8 mouse cellular contexts compared by ENCODE assay signal in genomic region chr2:173264467-173265128, GRCm38 (mm10). TPM values are rescaled to one million over a fixed set of nuclear protein-coding genes. Genes with fewer than 3 reads are reported as not detected.
A peak's percentile ranks its signal among the peaks of the same experiment; 100 is the strongest.
DNase-seq lines count a peak whose midpoint lies in the region; ATAC-seq lines count a peak whose summit lies in the region.

No protein-coding gene starts in this region.

- H3K27me3 ChIP-seq in embryonic facial prominence, embryonic 15.5 days, result no peaks in the 10 kb centered on the region
- no peaks in the 10 kb centered on the region for H3K27me3 ChIP-seq in intestine, embryonic 14.5 days (replicated peaks; ENCODE audit: control insufficient read depth, insufficient read depth, low read length)
- H3K27me3 ChIP-seq in splenic B cell, adult 2 months (ENCODE audit: control insufficient read depth, insufficient read depth, low read length, poor library complexity, severe bottlenecking), result no peaks in the 10 kb centered on the region

- no peaks in the 10 kb centered on the region for H3K9me3 ChIP-seq in embryonic facial prominence, embryonic 15.5 days (replicated peaks)
- H3K9me3 ChIP-seq in intestine, embryonic 14.5 days (ENCODE audit: control insufficient read depth, low read length), result no peaks in the 10 kb centered on the region

- no peak overlapping the region for H3K4me3 ChIP-seq in embryonic facial prominence, embryonic 15.5 days (replicated peaks)
- no peak overlapping the region for H3K4me3 ChIP-seq in intestine, embryonic 14.5 days (ENCODE audit: low read depth, low read length)

- peak; percentile 33 for DNase-seq in adrenal gland, postnatal 25 days
- DNase-seq in adrenal gland, postnatal 36 days, result no peak
- DNase-seq in A20 (ENCODE audit: low read depth, low spot score), result peak; percentile 82
- no peak for DNase-seq in intestine, embryonic 14.5 days (ENCODE audit: low spot score)
- peak; percentile 63 for DNase-seq in splenic B cell, adult 2 months (ENCODE audit: low read depth, low spot score)
- DNase-seq in layer of hippocampus, adult 9-11 months, result no peak

- no peak overlapping the region for H3K9ac ChIP-seq in embryonic facial prominence, embryonic 15.5 days
- no peak overlapping the region for H3K9ac ChIP-seq in intestine, embryonic 14.5 days (ENCODE audit: low read length)

- 0 out of 2 replicates have a peak, but pooled peaks have one; percentile 21 for ATAC-seq in embryonic facial prominence, embryonic 15.5 days (ENCODE audit: insufficient number of reproducible peaks, low FRiP score, low TSS enrichment, low read depth)
- ATAC-seq in intestine, embryonic 14.5 days (replicated peaks; ENCODE audit: low FRiP score, low TSS enrichment, low read depth), result peak; percentile 16
- ATAC-seq in megakaryocyte, adult 5-6 weeks (ENCODE audit: poor library complexity, severe bottlenecking), result peak; percentile 27; the same call in 1 of the 2 replicates

- 33% methylated on average over 13 of the region's 13 CpGs for WGBS in embryonic facial prominence, embryonic 15.5 days
- 25% methylated on average over 12 of the region's 13 CpGs for WGBS in intestine, embryonic 14.5 days

- H3K4me1 ChIP-seq in embryonic facial prominence, embryonic 15.5 days, result peaks cover 89% of the 10 kb centered on the region
- peaks cover 66% of the 10 kb centered on the region for H3K4me1 ChIP-seq in intestine, embryonic 14.5 days (replicated peaks; ENCODE audit: control insufficient read depth, insufficient read depth, low read length)

- H3K27ac ChIP-seq in embryonic facial prominence, embryonic 15.5 days (replicated peaks), result peak overlapping the region; percentile 30; the same call in 1 of the 2 replicates
- 0 out of 2 replicates have a peak overlapping the region, but pooled peaks have one; percentile 2 for H3K27ac ChIP-seq in intestine, embryonic 14.5 days (ENCODE audit: low read depth)

- H3K36me3 ChIP-seq in embryonic facial prominence, embryonic 15.5 days, result no peaks in the 10 kb centered on the region
- H3K36me3 ChIP-seq in intestine, embryonic 14.5 days (ENCODE audit: control insufficient read depth, insufficient read depth, low read length), result 0 out of 2 replicates have a peak, but pooled peaks cover 5% of the 10 kb centered on the region
- H3K36me3 ChIP-seq in splenic B cell, adult 2 months (ENCODE audit: control insufficient read depth, insufficient read depth, low read length, poor library complexity, severe bottlenecking), result no peaks in the 10 kb centered on the region

- no peak overlapping the region for H3K4me2 ChIP-seq in embryonic facial prominence, embryonic 15.5 days (replicated peaks)
- H3K4me2 ChIP-seq in intestine, embryonic 14.5 days (ENCODE audit: low read length), result no peak overlapping the region

RNA-seq across cellular contexts. Expression of gene Pmepa1, which starts 11.7 kb away (rescaled TPM):
- total RNA-seq in adrenal gland, postnatal 25 days (2021), result 34.2 and 78.1 TPM in 2 replicates
- 10 to 100 TPM; 54.8 to 55.5 TPM for total RNA-seq in adrenal gland, postnatal 36 days (2021)
- 8.7 and 9.0 TPM in 2 replicates for polyA plus RNA-seq in embryonic facial prominence, embryonic 15.5 days (2015; fragmentation: Nextera tagmentation; extraction: Ambion mirVana)
- 10.4 and 12.0 TPM in 2 replicates for polyA plus RNA-seq in intestine, embryonic 14.5 days (2014; fragmentation: Nextera tagmentation; extraction: Ambion mirVana)
- 0.84 and 1.2 TPM in 2 replicates for total RNA-seq in megakaryocyte, adult 5-6 weeks (2015)
- 0.04 and 0.07 TPM in 2 replicates for total RNA-seq in megakaryocyte, adult 5-6 weeks (2017)

RNA-seq across cellular contexts. Expression of gene Zbp1, which starts 45.9 kb away (rescaled TPM):
- total RNA-seq in adrenal gland, postnatal 25 days (2021), result 2.6 and 3.5 TPM in 2 replicates
- total RNA-seq in adrenal gland, postnatal 36 days (2021), result 1 to 10 TPM; 1.6 to 4.9 TPM
- polyA plus RNA-seq in embryonic facial prominence, embryonic 15.5 days (2015; fragmentation: Nextera tagmentation; extraction: Ambion mirVana), result 0.63 and 1.5 TPM in 2 replicates
- 0.65 and 0.90 TPM in 2 replicates for polyA plus RNA-seq in intestine, embryonic 14.5 days (2014; fragmentation: Nextera tagmentation; extraction: Ambion mirVana)
- 54.6 and 63.0 TPM in 2 replicates for total RNA-seq in megakaryocyte, adult 5-6 weeks (2015)
- total RNA-seq in megakaryocyte, adult 5-6 weeks (2017), result 35.6 and 56.8 TPM in 2 replicates

Comparison
In these comparisons a context has a peak if more than half of its experiments do, and no peak if none do; other contexts are left out.
1. DNase-seq: peak in adrenal gland, postnatal 25 days (single experiment), A20 (single experiment) and splenic B cell, adult 2 months (single experiment); none in adrenal gland, postnatal 36 days (0 of 2), intestine, embryonic 14.5 days (single experiment) and layer of hippocampus, adult 9-11 months (single experiment).
2. RNA of gene Pmepa1, which starts 11.7 kb away (total RNA-seq): 54.8 to 55.5 TPM in adrenal gland, postnatal 36 days and 34.2 to 78.1 TPM in adrenal gland, postnatal 25 days; 0.04 to 1.2 TPM in megakaryocyte, adult 5-6 weeks; every median in the first group is over 10 times any median in the second.
3. Peak in every context shown above with its lines, with median percentiles within 50 percentile points of each other: ATAC-seq.